Mouse (Mus musculus): ENCODE data around the gene Gabrb2.

- TF ChIP-seq POLR2A (IDR thresholded peaks at IDR 0.05; ENCODE audit: low read depth, low read length) (no peak), IRF4 (IDR thresholded peaks at IDR 0.05; ENCODE audit: low read depth, low read length) (no peak), MAX (IDR thresholded peaks at IDR 0.05; ENCODE audit: low read length) (no peak), RAD21 (IDR thresholded peaks at IDR 0.05; ENCODE audit: low read depth, low read length) (no peak), E2F4 (IDR thresholded peaks at IDR 0.05; ENCODE audit: insufficient replicate concordance, low read depth, low read length) (no peak), EP300 (IDR thresholded peaks at IDR 0.05; ENCODE audit: low read length) (no peak), ETS1 (conservative IDR thresholded peaks at IDR 0.05; ENCODE audit: low read depth, low read length) (no peak), CTCF (conservative IDR thresholded peaks at IDR 0.05 in 1 of 2, IDR thresholded peaks at IDR 0.05 in 1 of 2; ENCODE audit: low read depth in 2 of 2, low read length in 2 of 2) (no peak)
Measured at GRCm38 (mm10) chr11:42621109-42621508, 201.6 kb downstream of the Gabrb2 start.
